Mouse (Mus musculus) CD4-positive helper T cell, adult 2 months (primary cell): ENCODE measurements around the gene Fuca2.
A peak's percentile ranks its signal among the peaks of the same experiment; 100 is the strongest.

Source experiments
- DNase-seq: peaks from one replicate; pipeline ENCODE4 v3.0.0-alpha.2; 2012; ENCODE audit warnings: low read depth, missing footprints, low spot score

Gene Fuca2

DNA sequence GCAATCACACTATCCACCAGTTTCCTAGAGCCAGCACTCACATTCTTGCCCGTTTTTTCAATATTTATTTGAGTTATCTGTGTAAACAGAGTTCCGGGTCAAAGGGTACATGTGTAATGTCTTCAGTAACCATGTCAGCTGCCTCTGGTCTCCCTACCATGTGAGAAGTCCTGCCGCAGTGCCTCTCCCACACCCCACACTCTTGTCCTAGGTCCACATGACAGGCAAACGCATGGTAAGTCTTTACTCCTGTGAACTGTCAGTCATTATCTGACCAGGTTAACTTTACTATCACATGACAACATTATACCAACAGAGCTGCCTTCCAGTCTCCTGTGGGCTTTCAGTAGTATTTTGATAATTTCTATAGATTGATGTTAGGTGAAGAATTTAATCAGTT lies 28.8 kb downstream of the Fuca2 start:
- no peak for DNase-seq

DNA sequence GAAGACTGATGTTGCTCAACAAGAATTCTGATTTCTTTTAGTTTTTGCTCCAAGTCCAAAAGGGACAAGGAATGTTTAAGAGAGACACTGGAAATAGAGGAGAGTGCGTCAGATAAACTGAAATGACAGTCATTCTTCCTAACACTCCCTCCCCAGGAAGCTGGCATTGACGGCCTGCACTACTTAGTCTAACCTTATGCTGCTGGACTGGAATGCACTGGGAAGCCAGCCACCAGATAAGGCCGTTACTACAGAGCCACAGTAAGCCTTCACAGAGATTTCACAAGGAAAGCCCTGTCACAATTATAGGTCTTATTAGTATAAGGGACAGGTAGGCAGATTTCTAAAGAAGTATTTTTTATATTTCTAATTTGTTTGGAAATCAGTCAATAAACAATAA lies 35.4 kb downstream of the Fuca2 start:
- no peak for DNase-seq

DNA sequence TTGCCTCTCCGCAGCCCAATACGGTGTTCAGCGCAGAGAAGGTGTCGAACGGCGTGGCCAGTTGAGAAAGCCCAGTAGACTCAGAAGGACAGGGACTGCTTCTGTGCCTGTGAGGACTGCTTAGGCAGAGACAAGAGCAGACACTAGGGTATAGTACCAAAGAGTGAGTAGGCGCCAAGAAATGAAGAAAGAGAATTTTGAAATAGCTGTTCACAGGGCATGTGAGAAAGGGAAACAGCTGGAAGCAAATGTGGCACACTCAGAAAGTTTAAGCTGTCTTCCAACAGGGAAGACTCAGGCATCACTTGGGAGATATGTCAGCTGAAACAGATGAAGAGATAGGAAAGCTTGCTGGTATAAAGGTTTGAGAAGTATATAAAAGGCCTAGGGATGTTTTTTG lies 37.4 kb downstream of the Fuca2 start:
- DNase-seq, result no peak

DNA sequence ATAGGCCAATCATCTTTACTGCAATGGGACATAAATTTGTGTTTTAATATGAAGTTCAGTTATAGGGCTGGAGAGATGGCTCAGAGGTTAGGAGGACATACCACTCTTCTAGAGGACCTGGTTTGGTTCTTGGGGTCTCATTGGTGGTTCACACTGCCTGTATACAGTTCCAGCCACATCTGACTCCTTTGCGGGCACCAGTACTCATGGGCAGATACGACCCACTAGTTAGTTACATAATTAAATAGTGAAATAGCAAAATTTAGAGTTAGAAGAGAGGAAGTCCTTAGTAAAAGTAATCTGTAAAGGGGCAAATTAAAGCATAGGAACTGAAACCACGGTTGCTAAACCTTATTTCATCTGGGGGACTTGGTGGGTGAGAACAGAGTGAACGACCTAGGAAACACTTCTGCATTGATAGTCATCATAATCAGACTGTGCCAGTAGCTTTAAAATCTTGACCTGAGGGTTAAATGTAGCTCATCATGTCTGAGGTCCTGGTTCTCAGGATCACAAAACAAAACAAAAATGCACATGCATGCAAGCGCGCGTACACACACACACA lies 40.5 kb downstream of the Fuca2 start:
- no peak for DNase-seq

DNA sequence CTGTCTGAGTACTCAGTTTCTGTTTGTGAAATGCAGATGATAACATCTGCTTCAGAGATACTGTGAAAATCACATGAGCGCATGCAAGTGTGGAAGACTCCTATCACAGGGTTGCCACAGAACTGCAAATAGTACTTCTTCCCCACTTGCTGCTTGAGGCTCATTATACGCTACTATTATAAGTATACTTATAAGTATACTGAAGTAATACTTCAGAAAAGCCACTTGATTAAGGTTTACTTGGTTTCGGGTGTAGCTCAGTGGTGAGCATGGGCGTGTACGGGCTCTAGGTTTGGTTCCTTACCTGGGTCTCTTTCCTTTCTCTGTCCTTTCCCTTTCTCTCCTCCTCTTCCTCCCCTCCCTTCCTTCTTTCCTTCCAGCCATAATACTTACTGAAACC lies 42.4 kb downstream of the Fuca2 start:
- DNase-seq, result no peak

DNA sequence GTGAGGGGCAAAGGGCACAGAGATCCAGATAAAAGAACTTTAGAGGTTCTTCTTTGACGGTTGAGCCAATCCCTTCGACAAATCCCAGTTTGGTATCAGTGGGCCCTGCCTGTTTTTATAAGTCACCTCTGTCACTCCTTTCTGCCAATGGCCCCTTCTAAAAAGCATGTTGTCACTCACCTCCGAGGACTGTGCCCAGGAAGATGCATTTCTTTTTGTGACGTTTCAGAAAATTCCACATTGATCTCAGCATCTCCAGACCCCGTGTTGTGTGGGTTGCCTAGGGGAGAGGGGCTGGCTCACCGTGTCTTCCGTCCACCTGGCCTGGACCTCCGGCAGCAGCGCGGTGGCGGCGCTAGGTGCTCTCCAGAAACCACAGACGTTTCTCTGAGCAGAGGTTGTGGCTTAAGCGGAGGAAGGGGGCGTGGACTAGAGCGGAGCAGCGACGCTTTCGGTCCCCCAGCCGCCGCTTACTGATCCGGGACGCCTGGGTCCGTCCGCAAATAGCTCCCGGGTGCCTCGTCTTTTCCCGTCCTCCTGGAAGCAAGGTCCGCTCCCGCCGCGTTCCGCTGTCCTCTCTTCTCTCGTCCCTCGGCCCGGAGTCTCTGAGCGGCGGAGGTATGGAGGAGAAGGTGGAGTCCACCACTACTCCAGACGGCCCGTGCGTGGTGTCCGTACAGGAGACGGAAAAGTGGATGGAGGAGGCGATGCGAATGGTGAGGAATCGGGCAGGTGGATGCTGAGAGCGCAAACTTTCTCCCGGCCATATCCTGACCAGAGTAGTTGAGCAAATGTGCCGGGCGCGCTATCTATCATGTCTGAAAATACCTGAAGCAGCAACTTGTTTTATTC lies 53.5 kb downstream of the Fuca2 start, which contains the start of the genes Adat2 and Pex3:
Gene Adat2 (plus strand): TSS at position 249 of the 852 bp plus-strand sequence.
Gene Pex3 (minus strand): TSS at position 497 of the 852 bp plus-strand sequence.
- DNase-seq, result peak; percentile 93

DNA sequence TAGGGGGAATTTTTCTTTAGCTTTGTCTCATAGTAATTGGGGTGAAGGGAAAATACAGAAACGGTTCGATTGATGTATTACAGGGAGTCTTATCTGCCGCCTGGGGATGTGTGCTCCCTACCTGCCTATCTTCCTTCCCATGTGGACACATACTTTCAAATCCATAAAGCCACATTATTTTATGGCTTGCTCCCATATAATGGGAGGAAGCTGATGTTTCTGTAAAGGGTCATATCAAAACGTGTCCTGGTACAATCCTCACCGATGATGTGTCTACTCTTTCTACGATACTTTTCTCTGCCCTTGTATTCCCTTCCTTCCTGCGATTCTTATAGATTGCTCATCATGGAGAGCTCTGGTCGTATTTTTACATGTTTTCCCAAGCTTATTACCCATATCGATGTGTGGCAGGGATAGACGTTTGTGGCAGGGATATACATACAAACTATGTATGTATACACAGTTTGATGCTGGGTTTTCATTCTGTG lies 54.2 kb downstream of the Fuca2 start:
- DNase-seq, result no peak

DNA sequence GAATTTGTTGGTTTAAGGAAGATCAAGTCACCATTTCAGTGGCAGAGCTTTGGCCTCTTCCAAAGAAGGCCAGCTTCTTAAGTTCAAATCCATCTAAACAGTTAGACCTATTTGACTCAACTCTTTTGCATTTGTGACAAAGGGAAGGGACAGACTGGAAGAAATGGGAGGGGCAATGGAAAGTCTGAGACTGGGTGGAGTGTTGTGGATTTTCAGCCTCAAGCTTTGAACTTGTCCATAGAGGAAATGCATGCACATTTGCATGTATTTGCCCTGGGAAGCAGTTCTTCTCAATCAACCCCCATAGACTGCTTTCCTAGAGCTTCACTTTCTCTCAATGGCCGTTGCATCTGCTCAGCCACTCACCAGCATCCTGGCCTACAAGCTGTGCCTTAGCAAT lies 55.0 kb downstream of the Fuca2 start:
- peak; percentile 8 for DNase-seq

DNA sequence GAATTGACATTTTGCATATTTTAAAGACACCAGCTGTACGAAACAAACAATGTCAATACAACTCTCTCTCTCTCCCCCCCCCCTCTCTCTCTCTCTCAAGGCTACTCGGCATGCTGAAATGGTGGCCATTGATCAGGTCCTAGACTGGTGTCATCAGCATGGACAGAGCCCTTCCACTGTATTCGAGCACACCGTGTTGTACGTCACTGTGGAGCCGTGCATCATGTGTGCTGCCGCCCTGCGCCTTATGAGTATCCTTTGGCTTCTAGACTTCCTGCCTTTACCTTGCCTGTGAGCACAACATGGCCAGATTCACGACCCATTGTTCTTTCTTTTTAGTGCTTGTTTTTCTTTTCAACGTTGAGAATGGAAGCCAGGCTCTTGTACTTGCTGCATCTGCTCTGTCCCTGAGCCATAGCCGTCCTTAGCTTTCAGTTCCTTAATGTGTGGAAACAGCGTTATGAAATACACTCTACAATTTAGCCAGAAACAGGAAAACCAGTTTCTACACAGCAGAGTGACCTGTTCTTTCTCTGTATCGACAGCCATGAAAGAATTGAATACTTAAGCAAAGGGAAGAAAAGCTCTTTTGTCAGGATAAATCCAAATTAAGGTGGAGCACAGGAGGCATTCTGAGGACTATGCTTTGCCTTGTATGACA lies 60.8 kb downstream of the Fuca2 start:
- DNase-seq, result no peak

DNA sequence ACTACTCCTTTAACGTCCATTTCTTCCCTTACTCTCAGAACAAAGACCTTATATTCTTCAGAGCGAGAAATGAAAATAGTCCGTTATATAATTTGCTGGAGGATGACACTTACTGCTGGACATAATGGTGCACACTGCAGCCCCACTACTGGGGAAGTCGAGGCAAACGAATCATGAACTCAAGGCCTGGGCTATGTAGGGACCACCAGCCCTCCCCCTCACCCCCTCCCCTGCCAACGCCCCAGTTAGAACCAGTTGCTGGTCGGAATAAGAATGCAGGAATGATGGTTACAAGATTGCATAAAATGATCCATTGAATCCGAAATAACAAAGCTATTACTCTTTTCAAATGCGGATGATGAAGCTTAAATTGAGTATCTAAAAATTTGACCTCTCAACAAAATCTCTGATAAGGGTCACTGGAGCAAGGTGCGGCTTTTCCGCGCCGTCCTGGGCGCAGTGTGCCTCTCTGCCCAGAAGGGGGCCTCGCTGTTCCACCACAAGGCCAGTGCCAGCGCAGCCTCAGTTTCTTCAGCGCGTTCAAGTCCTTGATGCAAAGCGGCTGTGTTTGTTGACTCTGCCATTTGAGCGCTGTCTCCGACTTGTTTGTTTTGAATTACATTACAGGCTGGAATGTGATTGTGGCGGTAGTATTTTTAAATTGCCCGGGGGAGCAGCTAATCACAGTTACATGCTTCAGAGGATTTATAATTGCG lies 65.2 kb downstream of the Fuca2 start:
- peak; percentile 59 for DNase-seq

DNA sequence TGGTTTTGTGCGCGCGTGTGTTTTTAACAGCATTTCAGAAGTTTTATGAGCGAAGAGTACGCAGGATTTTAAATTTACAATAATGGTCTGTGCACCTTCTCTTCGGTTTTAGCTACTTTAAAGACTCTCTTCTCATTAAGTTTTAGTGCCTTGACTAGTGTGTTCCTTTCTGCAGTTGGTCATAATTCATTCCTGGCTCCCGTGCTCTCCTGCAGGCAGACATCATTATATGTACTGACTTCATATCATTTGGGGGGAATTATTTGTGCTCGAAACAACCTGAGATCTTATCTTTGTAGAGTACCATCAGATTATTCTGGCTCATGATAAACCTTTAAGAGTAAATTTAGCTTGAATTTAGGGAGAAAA lies 65.7 kb downstream of the Fuca2 start:
- no peak for DNase-seq

DNA sequence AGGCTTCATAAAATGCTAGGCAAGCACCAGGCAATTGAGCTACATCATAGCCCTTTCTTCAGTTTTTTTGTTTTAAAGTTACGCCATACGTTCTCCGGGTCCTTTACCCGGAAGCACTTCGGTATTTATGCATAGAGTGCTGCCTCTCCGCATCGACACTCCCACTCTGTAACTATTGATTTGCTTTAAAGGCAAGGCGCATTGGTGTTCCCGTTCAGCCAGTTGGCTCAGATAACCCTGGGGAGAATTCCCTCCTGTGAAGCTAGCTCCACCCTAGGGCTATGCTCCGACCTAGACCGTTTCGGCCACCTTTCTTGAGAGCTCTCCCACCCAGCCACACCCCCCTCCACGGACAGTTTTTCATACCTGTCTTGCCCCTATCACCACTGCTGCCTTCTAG lies 67.1 kb downstream of the Fuca2 start:
- no peak for DNase-seq
